Mouse (Mus musculus) heart, embryonic 11.5 days (tissue): ENCODE data around the gene Slc35f1. TPM values are rescaled to one million over a fixed set of nuclear protein-coding genes. Genes with fewer than 3 reads are reported as not detected.

ENCODE experiments used
- ATAC-seq: fragments of 200-750 bp; cut with Nextera tagmentation; replicated peaks from 2 replicates; pipeline ENCODE4 v1.8.0; 2017; ENCODE audit warnings: moderate library complexity; ENCODE audit not compliant: insufficient number of reproducible peaks, low FRiP score, low TSS enrichment
- H3K27ac ChIP-seq: fragments of 300-500 bp; sonication (generic); 2 replicates; pipeline ENCODE4 v1.5.1; 2014; ENCODE audit warnings: mild to moderate bottlenecking, low read depth, low read length
- H3K27me3 ChIP-seq: fragments of 300-500 bp; sonication (generic); 2 replicates; pipeline ENCODE4 v1.6.1; 2014; ENCODE audit warnings: mild to moderate bottlenecking, low read length, mixed read lengths; ENCODE audit not compliant: control insufficient read depth, insufficient read depth
- H3K36me3 ChIP-seq: fragments of 300-500 bp; sonication (generic); 2 replicates; pipeline ENCODE4 v1.6.1; 2014; ENCODE audit warnings: mild to moderate bottlenecking, low read length, moderate library complexity, mixed read lengths; ENCODE audit not compliant: control insufficient read depth, insufficient read depth
- H3K4me1 ChIP-seq: fragments of 300-500 bp; sonication (generic); 2 replicates; pipeline ENCODE4 v1.6.1; 2014; ENCODE audit warnings: low read length; ENCODE audit not compliant: control insufficient read depth, insufficient read depth
- H3K4me2 ChIP-seq: fragments of 300-500 bp; sonication (generic); 2 replicates; pipeline ENCODE4 v1.6.1; 2014; ENCODE audit warnings: mild to moderate bottlenecking, moderate library complexity
- H3K4me3 ChIP-seq: fragments of 300-500 bp; sonication (generic); 2 replicates; pipeline ENCODE4 v1.5.1; 2014; ENCODE audit warnings: low read depth, low read length
- H3K9ac ChIP-seq: fragments of 300-500 bp; sonication (generic); 2 replicates; pipeline ENCODE4 v1.6.1; 2014; ENCODE audit warnings: mild to moderate bottlenecking, low read depth, low read length, moderate library complexity
- H3K9me3 ChIP-seq: fragments of 300-500 bp; sonication (generic); replicated peaks from 2 replicates; pipeline ENCODE4 v1.6.1; 2016; ENCODE audit warnings: low read length; ENCODE audit not compliant: control insufficient read depth
- whole genome bisulfite sequencing: fragments of 180-500 bp; shearing (Covaris S2); extraction: QIAGEN DNeasy Blood & Tissue Kit; methylation state at CpG from one replicate; pipeline ENCODE4 v1.1.7; 2014; ENCODE audit not compliant: insufficient replicate concordance; 5-methylcytosine and 5-hydroxymethylcytosine counted together
- polyA plus RNA-seq: library from polyadenylated mRNA; unstranded; fragments of >200 nt; fragmentation: Nextera tagmentation; extraction: Ambion mirVana; gene quantifications from 2 replicates; pipeline ENCODE4 v1.2.1, GENCODE M21; 2014

The Slc35f1 gene
- 0.82 and 1.2 TPM in 2 replicates for polyA plus RNA-seq

- H3K27me3 ChIP-seq = peaks cover 10% of the 10 kb centered on the region
- peak; percentile 81 for ATAC-seq
- peak within 1 kb of the TSS; percentile 71 for H3K4me3 ChIP-seq
- peak within 1 kb of the TSS; percentile 97 for H3K4me2 ChIP-seq
- H3K36me3 ChIP-seq = no peaks in the 10 kb centered on the region
- H3K9me3 ChIP-seq = no peaks in the 10 kb centered on the region
- H3K9ac ChIP-seq = peak within 1 kb of the TSS; percentile 70
- under 1% methylated on average over 51 of the region's 54 CpGs for WGBS
- H3K27ac ChIP-seq = no peak within 1 kb of the TSS
- H3K4me1 ChIP-seq = peaks cover 5% of the 10 kb centered on the region
Observed at GRCm38 (mm10) chr10:52690334-52690991, at the start of gene Slc35f1. Gene Slc35f1, plus strand, starts transcription at chr10:52690533.

- no peaks in the 10 kb centered on the region for H3K4me1 ChIP-seq
- no peak for ATAC-seq
- H3K36me3 ChIP-seq = no peaks in the 10 kb centered on the region
- no peak overlapping the region for H3K4me3 ChIP-seq
- no peak overlapping the region for H3K27ac ChIP-seq
- H3K9ac ChIP-seq = no peak overlapping the region
- H3K4me2 ChIP-seq = no peak overlapping the region
- H3K9me3 ChIP-seq = no peaks in the 10 kb centered on the region
- H3K27me3 ChIP-seq = no peaks in the 10 kb centered on the region
Observed at GRCm38 (mm10) chr10:52671234-52671633, 19.1 kb upstream of the Slc35f1 start.

GRCm38 (mm10) chr10:52690992-52691731 lies 829 bp downstream of the Slc35f1 start:
- Histone ChIP-seq H3K4me3 (peak overlapping the region; percentile 71), H3K4me1 (peaks cover 5% of the 10 kb centered on the region), H3K9me3 (no peaks in the 10 kb centered on the region), H3K27ac (no peak overlapping the region), H3K9ac (peak overlapping the region; percentile 70), H3K36me3 (no peaks in the 10 kb centered on the region), H3K27me3 (peaks cover 10% of the 10 kb centered on the region), H3K4me2 (peak overlapping the region; percentile 97)
- WGBS = 2% methylated on average over 42 of the region's 45 CpGs
- ATAC-seq = peak; percentile 68

GRCm38 (mm10) chr10:52703688-52704087 lies 13.4 kb downstream of the Slc35f1 start:
- H3K4me3 ChIP-seq = no peak overlapping the region
- H3K36me3 ChIP-seq = no peaks in the 10 kb centered on the region
- H3K27me3 ChIP-seq = no peaks in the 10 kb centered on the region
- peak overlapping the region; percentile 81 for H3K4me2 ChIP-seq
- no peak overlapping the region for H3K9ac ChIP-seq
- peaks cover 6% of the 10 kb centered on the region; the same call in 1 of the 2 replicates for H3K4me1 ChIP-seq
- ATAC-seq = no peak
- H3K27ac ChIP-seq = no peak overlapping the region
- H3K9me3 ChIP-seq = no peaks in the 10 kb centered on the region

- Histone ChIP-seq H3K9me3 (no peaks in the 10 kb centered on the region), H3K36me3 (no peaks in the 10 kb centered on the region), H3K4me2 (peak overlapping the region; percentile 81), H3K4me3 (peak overlapping the region; percentile 45), H3K27ac (no peak overlapping the region), H3K9ac (peak overlapping the region; percentile 58), H3K4me1 (peaks cover 6% of the 10 kb centered on the region; the same call in 1 of the 2 replicates), H3K27me3 (no peaks in the 10 kb centered on the region)
- ATAC-seq = peak; percentile 67; the same call in 1 of the 2 replicates
- WGBS = 4% methylated on average over 31 of the region's 31 CpGs
Observed at GRCm38 (mm10) chr10:52704101-52705051, 14.0 kb downstream of the Slc35f1 start.

- Histone ChIP-seq H3K4me1 (no peaks in the 10 kb centered on the region), H3K27ac (no peak overlapping the region), H3K4me3 (no peak overlapping the region), H3K4me2 (no peak overlapping the region), H3K9ac (no peak overlapping the region), H3K27me3 (no peaks in the 10 kb centered on the region), H3K9me3 (no peaks in the 10 kb centered on the region), H3K36me3 (no peaks in the 10 kb centered on the region)
- ATAC-seq = no peak
- 69% methylated on average over 2 of the region's 2 CpGs for WGBS
Observed at GRCm38 (mm10) chr10:52709482-52709881, 19.1 kb downstream of the Slc35f1 start.

GRCm38 (mm10) chr10:52712166-52712565 lies 21.8 kb downstream of the Slc35f1 start:
- no peak overlapping the region for H3K4me2 ChIP-seq
- H3K9me3 ChIP-seq = no peaks in the 10 kb centered on the region
- H3K36me3 ChIP-seq = no peaks in the 10 kb centered on the region
- no peak overlapping the region for H3K4me3 ChIP-seq
- no peak overlapping the region for H3K27ac ChIP-seq
- no peaks in the 10 kb centered on the region for H3K4me1 ChIP-seq
- H3K9ac ChIP-seq = no peak overlapping the region
- ATAC-seq = no peak
- 86% methylated on average over 4 of the region's 4 CpGs for WGBS
- no peaks in the 10 kb centered on the region for H3K27me3 ChIP-seq

GRCm38 (mm10) chr10:52714557-52714956 lies 24.2 kb downstream of the Slc35f1 start:
- ATAC-seq = no peak
- H3K9ac ChIP-seq = no peak overlapping the region
- H3K4me2 ChIP-seq = no peak overlapping the region
- H3K36me3 ChIP-seq = no peaks in the 10 kb centered on the region
- WGBS = 89% methylated on average over 2 of the region's 2 CpGs
- H3K4me3 ChIP-seq = no peak overlapping the region
- no peaks in the 10 kb centered on the region for H3K27me3 ChIP-seq
- H3K9me3 ChIP-seq = no peaks in the 10 kb centered on the region
- no peak overlapping the region for H3K27ac ChIP-seq
- H3K4me1 ChIP-seq = no peaks in the 10 kb centered on the region
